Mouse (Mus musculus) G1E (cell line): Measurements from ENCODE around the gene Olig2. TPM values are rescaled to one million over a fixed set of nuclear protein-coding genes. Genes with fewer than 3 reads are reported as not detected.

ENCODE experiments used
- ATAC-seq: 2 replicates; pipeline ENCODE4 v1.8.0; 2016; ENCODE audit warnings: mild to moderate bottlenecking; ENCODE audit not compliant: insufficient number of reproducible peaks, poor library complexity, low FRiP score, severe bottlenecking; ENCODE audit errors: extremely low read depth
- DNase-seq: peaks from one replicate; pipeline ENCODE4 v3.0.0; 2012; ENCODE audit warnings: low spot score
- H3K27me3 ChIP-seq: 2 replicates; pipeline ENCODE4 v1.6.1; 2012; ENCODE audit warnings: mild to moderate bottlenecking, low read length, inconsistent platforms; ENCODE audit not compliant: insufficient read depth
- H3K36me3 ChIP-seq: replicated peaks from 2 replicates; pipeline ENCODE3; 2012; ENCODE audit warnings: mild to moderate bottlenecking, inconsistent platforms
- H3K4me1 ChIP-seq: 2 replicates; pipeline ENCODE4 v1.6.1; 2012; ENCODE audit warnings: low read depth, low read length, inconsistent platforms, mixed read lengths; ENCODE audit not compliant: insufficient read depth
- H3K4me3 ChIP-seq: 2 replicates; pipeline ENCODE4 v1.5.1; 2012; ENCODE audit warnings: low read depth, mild to moderate bottlenecking, inconsistent platforms, low read length, moderate library complexity, mixed read lengths
- H3K9me3 ChIP-seq: replicated peaks from 2 replicates; pipeline ENCODE4 v1.6.1; 2012; ENCODE audit warnings: inconsistent platforms
- CTCF ChIP-seq: IDR thresholded peaks from 2 replicates; pipeline ENCODE4 v1.5.1; 2012; ENCODE audit warnings: low read depth, low read length, inconsistent platforms, mixed read lengths
- GATA1 ChIP-seq: IDR thresholded peaks from 2 replicates; pipeline ENCODE4 v1.6.1; 2012; ENCODE audit warnings: borderline replicate concordance, low read length, inconsistent platforms, mixed read lengths
- GATA2 ChIP-seq: IDR thresholded peaks from 2 replicates; pipeline ENCODE4 v1.6.1; 2012; ENCODE audit warnings: low read depth, low read length, inconsistent platforms, borderline replicate concordance
- POLR2AphosphoS5 ChIP-seq: IDR thresholded peaks from 2 replicates; pipeline ENCODE4 v1.6.1; 2012; ENCODE audit warnings: low read depth, low read length, inconsistent platforms; ENCODE audit not compliant: insufficient replicate concordance
- TAL1 ChIP-seq: conservative IDR thresholded peaks from 2 replicates; pipeline ENCODE4 v1.6.1; 2012; ENCODE audit warnings: low read depth, low read length, inconsistent platforms, mixed read lengths
- polyA plus RNA-seq: library from polyadenylated mRNA; stranded (reverse); fragments of >175 nt; gene quantifications from 2 replicates; pipeline ENCODE4 v1.2.3, GENCODE M21; 2012
- total RNA-seq, 2 experiments: library from RNA; stranded (forward) in 1 of 2; stranded (reverse) in 1 of 2; fragments of 200-1000 nt in 1 of 2; fragments of >200 nt in 1 of 2; fragmentation: Nextera tagmentation in 1 of 2; gene quantifications; 2 replicates each; pipeline ENCODE4 v1.2.3; 2014 to 2017

Gene Olig2
- total and polyA plus RNA-seq, 3 experiments = 0.05 TPM; not detected in 2

- DNase-seq = no peak
- no peak for ATAC-seq
- TF ChIP-seq GATA1 (no peak), POLR2AphosphoS5 (no peak), TAL1 (no peak), CTCF (no peak), GATA2 (no peak)
- no peaks in the 10 kb centered on the region; the same call in 1 of the 2 replicates for H3K9me3 ChIP-seq
- H3K27me3 ChIP-seq = 0 out of 2 replicates have a peak, but pooled peaks cover 4% of the 10 kb centered on the region
- H3K4me3 ChIP-seq = no peak overlapping the region
- no peaks in the 10 kb centered on the region for H3K4me1 ChIP-seq
- H3K36me3 ChIP-seq = no peaks in the 10 kb centered on the region
Measured at GRCm38 (mm10) chr16:91191663-91192237, 33.5 kb upstream of the Olig2 start.

GRCm38 (mm10) chr16:91192672-91193354 is 32.4 kb upstream of the Olig2 start:
- DNase-seq = no peak
- Histone ChIP-seq H3K36me3 (no peaks in the 10 kb centered on the region), H3K27me3 (0 out of 2 replicates have a peak, but pooled peaks cover 4% of the 10 kb centered on the region), H3K4me3 (no peak overlapping the region), H3K9me3 (no peaks in the 10 kb centered on the region; the same call in 1 of the 2 replicates), H3K4me1 (no peaks in the 10 kb centered on the region)
- TF ChIP-seq CTCF = no peak
- no peak for TF ChIP-seq GATA1
- no peak for TF ChIP-seq POLR2AphosphoS5
- TF ChIP-seq GATA2 = no peak
- TF ChIP-seq TAL1 = no peak
- no peak for ATAC-seq

- no peak for DNase-seq
- H3K36me3 ChIP-seq = no peaks in the 10 kb centered on the region
- no peak for ATAC-seq
- peaks cover 15% of the 10 kb centered on the region for H3K27me3 ChIP-seq
- no peaks in the 10 kb centered on the region; the same call in 1 of the 2 replicates for H3K9me3 ChIP-seq
- TF ChIP-seq TAL1 = no peak
- no peak for TF ChIP-seq GATA1
- H3K4me1 ChIP-seq = no peaks in the 10 kb centered on the region; the same call in 1 of the 2 replicates
- H3K4me3 ChIP-seq = no peak overlapping the region
Measured at GRCm38 (mm10) chr16:91199815-91200214, 25.4 kb upstream of the Olig2 start.

- TF ChIP-seq POLR2AphosphoS5 (no peak), TAL1 (no peak), GATA2 (no peak), GATA1 (no peak), CTCF (no peak)
- H3K9me3 ChIP-seq = no peaks in the 10 kb centered on the region
- no peaks in the 10 kb centered on the region; the same call in 1 of the 2 replicates for H3K4me1 ChIP-seq
- ATAC-seq = no peak
- no peak for DNase-seq
- peaks cover 11% of the 10 kb centered on the region for H3K27me3 ChIP-seq
- H3K4me3 ChIP-seq = no peak overlapping the region
- H3K36me3 ChIP-seq = no peaks in the 10 kb centered on the region
Measured at GRCm38 (mm10) chr16:91202989-91203388, 22.3 kb upstream of the Olig2 start.

GRCm38 (mm10) chr16:91206371-91206770 is 18.9 kb upstream of the Olig2 start:
- TF ChIP-seq TAL1 = no peak
- TF ChIP-seq POLR2AphosphoS5 = no peak
- TF ChIP-seq GATA1 = no peak
- no peak for TF ChIP-seq CTCF
- TF ChIP-seq GATA2 = no peak
- ATAC-seq = no peak
- DNase-seq = no peak
- no peak overlapping the region for H3K4me3 ChIP-seq
- no peaks in the 10 kb centered on the region for H3K36me3 ChIP-seq
- H3K27me3 ChIP-seq = peaks cover 9% of the 10 kb centered on the region
- no peaks in the 10 kb centered on the region for H3K9me3 ChIP-seq
- no peaks in the 10 kb centered on the region; the same call in 1 of the 2 replicates for H3K4me1 ChIP-seq

GRCm38 (mm10) chr16:91217077-91217476 is 8.2 kb upstream of the Olig2 start:
- H3K4me1 ChIP-seq = peaks cover 7% of the 10 kb centered on the region
- no peak for DNase-seq
- no peaks in the 10 kb centered on the region for H3K9me3 ChIP-seq
- TF ChIP-seq CTCF (no peak), POLR2AphosphoS5 (no peak), GATA1 (no peak), TAL1 (no peak), GATA2 (no peak)
- H3K36me3 ChIP-seq = no peaks in the 10 kb centered on the region
- ATAC-seq = no peak
- no peak overlapping the region for H3K4me3 ChIP-seq
- H3K27me3 ChIP-seq = peaks cover 24% of the 10 kb centered on the region
